Mouse (Mus musculus): Measurements from ENCODE around the gene Blzf1. TPM values are rescaled to one million over a fixed set of nuclear protein-coding genes. Genes with fewer than 3 reads are reported as not detected.

Gene Blzf1
- polyA plus RNA-seq, 1 experiment: not detected

- TF ChIP-seq POLR2A (IDR thresholded peaks at IDR 0.05; ENCODE audit: insufficient read depth, low read depth, low read length) (no peak), CTCF (IDR thresholded peaks at IDR 0.05; ENCODE audit: insufficient read depth, low read depth, low read length) (no peak)
- H3K27ac ChIP-seq (ENCODE audit: insufficient read depth, low read depth, low read length): no peak overlapping the region
- WGBS: 68% methylated on average over 8 of the region's 8 CpGs
- H3K4me3 ChIP-seq (ENCODE audit: insufficient read depth, low read depth, low read length): no peak overlapping the region
- peaks cover 10% of the 10 kb centered on the region for H3K4me1 ChIP-seq (ENCODE audit: control insufficient read depth, insufficient read depth, low read length)
Observed at GRCm38 (mm10) chr1:164250391-164251150, 56.7 kb downstream of the Blzf1 start.

- Histone ChIP-seq H3K27ac (ENCODE audit: insufficient read depth, low read depth, low read length) (no peak overlapping the region), H3K4me1 (ENCODE audit: control insufficient read depth, insufficient read depth, low read length) (peaks cover 10% of the 10 kb centered on the region), H3K4me3 (ENCODE audit: insufficient read depth, low read depth, low read length) (peak overlapping the region; percentile 86)
- no peak; the same call in 1 of the 2 replicates for TF ChIP-seq CTCF (IDR thresholded peaks at IDR 0.05; ENCODE audit: insufficient read depth, low read depth, low read length)
- WGBS: under 1% methylated on average over 33 of the region's 33 CpGs
Observed at GRCm38 (mm10) chr1:164249332-164249711, 58.0 kb downstream of the Blzf1 start.

GRCm38 (mm10) chr1:164248465-164249331 is 58.6 kb downstream of the Blzf1 start, which contains the start of gene Slc19a2:
Gene Slc19a2, plus strand, starts transcription at chr1:164249046.
- Histone ChIP-seq H3K4me1 (ENCODE audit: control insufficient read depth, insufficient read depth, low read length) (peaks cover 10% of the 10 kb centered on the region), H3K27ac (ENCODE audit: insufficient read depth, low read depth, low read length) (peak within 1 kb of the TSS; percentile 71), H3K4me3 (ENCODE audit: insufficient read depth, low read depth, low read length) (peak within 1 kb of the TSS; percentile 86)
- WGBS: 1% methylated on average over 75 of the region's 79 CpGs
- TF ChIP-seq CTCF (IDR thresholded peaks at IDR 0.05; ENCODE audit: insufficient read depth, low read depth, low read length) (no peak), POLR2A (IDR thresholded peaks at IDR 0.05; ENCODE audit: insufficient read depth, low read depth, low read length) (peak; percentile 79)

- H3K4me3 ChIP-seq (ENCODE audit: insufficient read depth, low read depth, low read length): no peak overlapping the region
- peaks cover 10% of the 10 kb centered on the region for H3K4me1 ChIP-seq (ENCODE audit: control insufficient read depth, insufficient read depth, low read length)
- H3K27ac ChIP-seq (ENCODE audit: insufficient read depth, low read depth, low read length): peak overlapping the region; percentile 71; the same call in 1 of the 2 replicates
- 14% methylated on average over 10 of the region's 10 CpGs for WGBS
- TF ChIP-seq CTCF (IDR thresholded peaks at IDR 0.05; ENCODE audit: insufficient read depth, low read depth, low read length): no peak
Observed at GRCm38 (mm10) chr1:164247971-164248370, 59.3 kb downstream of the Blzf1 start.

- TF ChIP-seq CTCF (IDR thresholded peaks at IDR 0.05; ENCODE audit: insufficient read depth, low read depth, low read length) (no peak), POLR2A (IDR thresholded peaks at IDR 0.05; ENCODE audit: insufficient read depth, low read depth, low read length) (no peak)
- Histone ChIP-seq H3K4me3 (ENCODE audit: insufficient read depth, low read depth, low read length) (no peak overlapping the region), H3K4me1 (ENCODE audit: control insufficient read depth, insufficient read depth, low read length) (peaks cover 10% of the 10 kb centered on the region), H3K27ac (ENCODE audit: insufficient read depth, low read depth, low read length) (peak overlapping the region; percentile 13; the same call in 1 of the 2 replicates)
- 51% methylated on average over 8 of the region's 8 CpGs for WGBS
Observed at GRCm38 (mm10) chr1:164247442-164247841, 59.8 kb downstream of the Blzf1 start.

GRCm38 (mm10) chr1:164242809-164243208 is 64.5 kb downstream of the Blzf1 start:
- WGBS: 81% methylated on average over 8 of the region's 8 CpGs
- H3K4me3 ChIP-seq (ENCODE audit: insufficient read depth, low read depth, low read length): no peak overlapping the region
- no peak for TF ChIP-seq CTCF (IDR thresholded peaks at IDR 0.05; ENCODE audit: insufficient read depth, low read depth, low read length)
- TF ChIP-seq POLR2A (IDR thresholded peaks at IDR 0.05; ENCODE audit: insufficient read depth, low read depth, low read length): no peak
- H3K27ac ChIP-seq (ENCODE audit: insufficient read depth, low read depth, low read length): no peak overlapping the region
- peaks cover 3% of the 10 kb centered on the region; the same call in 1 of the 2 replicates for H3K4me1 ChIP-seq (ENCODE audit: control insufficient read depth, insufficient read depth, low read length)

GRCm38 (mm10) chr1:164241494-164241893 is 65.8 kb downstream of the Blzf1 start:
- WGBS: 79% methylated on average over 2 of the region's 2 CpGs

More at GRCm38 (mm10) chr1:164241494-164241893, 65.8 kb downstream of the Blzf1 start:
- TF ChIP-seq CTCF (IDR thresholded peaks at IDR 0.05; ENCODE audit: insufficient read depth, low read depth, low read length) (no peak), POLR2A (IDR thresholded peaks at IDR 0.05; ENCODE audit: insufficient read depth, low read depth, low read length) (no peak)
- Histone ChIP-seq H3K4me1 (ENCODE audit: control insufficient read depth, insufficient read depth, low read length) (no peaks in the 10 kb centered on the region), H3K4me3 (ENCODE audit: insufficient read depth, low read depth, low read length) (no peak overlapping the region), H3K27ac (ENCODE audit: insufficient read depth, low read depth, low read length) (no peak overlapping the region)

Other genes with a start within 250 kb of the Blzf1 start
- not detected in 2 replicates for gene Sell, start 245.5 kb downstream of the Blzf1 start, polyA plus RNA-seq (2012; ENCODE audit: insufficient read depth, insufficient read length, low replicate concordance, missing spikeins)
- gene Selp, start 192.2 kb downstream of the Blzf1 start, polyA plus RNA-seq (2012; ENCODE audit: insufficient read depth, insufficient read length, low replicate concordance, missing spikeins): not detected in 2 replicates
- gene F5, start 155.7 kb downstream of the Blzf1 start, polyA plus RNA-seq (2012; ENCODE audit: insufficient read depth, insufficient read length, low replicate concordance, missing spikeins): not detected in 2 replicates
- not detected in 2 replicates for gene Slc19a2, start 58.4 kb downstream of the Blzf1 start, polyA plus RNA-seq (2012; ENCODE audit: insufficient read depth, insufficient read length, low replicate concordance, missing spikeins)
- not detected in 2 replicates for gene Ccdc181, start 31.9 kb downstream of the Blzf1 start, polyA plus RNA-seq (2012; ENCODE audit: insufficient read depth, insufficient read length, low replicate concordance, missing spikeins)
- gene Nme7, start 3.4 kb downstream of the Blzf1 start, polyA plus RNA-seq (2012; ENCODE audit: insufficient read depth, insufficient read length, low replicate concordance, missing spikeins): not detected in 2 replicates
- gene Atp1b1, start 150.9 kb upstream of the Blzf1 start, polyA plus RNA-seq (2012; ENCODE audit: insufficient read depth, insufficient read length, low replicate concordance, missing spikeins): 868 and 1,072 TPM in 2 replicates